Comparison of ENCODE assay signal across 8 mouse cellular contexts in genomic region chrX:103821832-103822196, GRCm38 (mm10). TPM values are rescaled to one million over a fixed set of nuclear protein-coding genes. Genes with fewer than 3 reads are reported as not detected.
DNase-seq lines count a peak whose midpoint lies in the region; ATAC-seq lines count a peak whose summit lies in the region.

Gene Slc16a2, minus strand, starts transcription at chrX:103821983.

- H3K4me3 ChIP-seq in hindbrain, embryonic 15.5 days = peak within 1 kb of the TSS; percentile 60

- H3K4me2 ChIP-seq in hindbrain, embryonic 15.5 days = peak within 1 kb of the TSS; percentile 78

- no peaks in the 10 kb centered on the region for H3K36me3 ChIP-seq in hindbrain, embryonic 15.5 days

- peaks cover 6% of the 10 kb centered on the region; the same call in 1 of the 2 replicates for H3K4me1 ChIP-seq in hindbrain, embryonic 15.5 days (replicated peaks)

- no peaks in the 10 kb centered on the region for H3K9me3 ChIP-seq in hindbrain, embryonic 15.5 days

- peak within 1 kb of the TSS; percentile 76 for H3K27ac ChIP-seq in hindbrain, embryonic 15.5 days (replicated peaks)

- 7% methylated on average over 10 of the region's 17 CpGs for WGBS in hindbrain, embryonic 15.5 days

- peak within 1 kb of the TSS; percentile 64 for H3K9ac ChIP-seq in hindbrain, embryonic 15.5 days

- peak; percentile 33 for DNase-seq in R1 (ENCODE audit: low read depth, low spot score)
- DNase-seq in cerebellum, postnatal 10 days = peak; percentile 85 to 89
- peak; percentile 42 for DNase-seq in gastrocnemius, adult 18-20 months (ENCODE audit: low spot score)
- DNase-seq in left cerebral cortex, adult 18-20 months (ENCODE audit: low spot score in 2 of 2) = peak; percentile 19 to 35
- DNase-seq in lung, postnatal 36 days = peak; percentile 77
- DNase-seq in retina, postnatal 1 day = peak; percentile 91

- ATAC-seq in hindbrain, embryonic 15.5 days (ENCODE audit: low FRiP score, low read depth) = peak; percentile 93
- ATAC-seq in erythroid progenitor cell, adult 5-6 weeks (replicated peaks; ENCODE audit: low FRiP score, poor library complexity, severe bottlenecking) = no peak

- peaks cover 61% of the 10 kb centered on the region for H3K27me3 ChIP-seq in hindbrain, embryonic 15.5 days

RNA-seq across cellular contexts. Expression of gene Slc16a2, which starts in this region (rescaled TPM):
- 1 to 10 TPM; 3.6 to 4.3 TPM for total RNA-seq in gastrocnemius, adult 18-20 months (2021)
- 25.1 and 32.9 TPM in 2 replicates for polyA plus RNA-seq in hindbrain, embryonic 15.5 days (2015; fragmentation: Nextera tagmentation; extraction: Ambion mirVana)
- total RNA-seq in left cerebral cortex, adult 18-20 months (2021) = 10 to 100 TPM; 26.7 to 29.2 TPM
- 6.7 TPM in 1 of 2 replicates, not detected in the other for total RNA-seq in erythroid progenitor cell, adult 5-6 weeks (2015; ENCODE audit: low replicate concordance)
- 0.08 TPM in 1 of 2 replicates, not detected in the other for total RNA-seq in erythroid progenitor cell, adult 5-6 weeks (2017; ENCODE audit: low replicate concordance)

Comparison
In these comparisons a context has a peak if more than half of its experiments do, and no peak if none do; other contexts are left out.
1. DNase-seq: peak in every context shown above with its lines; median percentile 91 in retina, postnatal 1 day; 87 in cerebellum, postnatal 10 days; 77 in lung, postnatal 36 days; 42 in gastrocnemius, adult 18-20 months; 33 in R1; 27 in left cerebral cortex, adult 18-20 months.